Mouse (Mus musculus) cerebellum, adult (tissue): ENCODE measurements around the gene Nat8f3.
"Not testable (repeated sequence)": the region's sequence is repeated elsewhere in the genome, so short reads cannot be mapped to it uniquely, and the experiment has no call there.

Source experiments
- ATAC-seq: cut with Nextera tagmentation; 2 replicates; pipeline ENCODE4 v1.9.2; 2017; ENCODE audit warnings: mild to moderate bottlenecking, moderate library complexity, mixed read lengths; ENCODE audit not compliant: insufficient number of reproducible peaks, low FRiP score, low TSS enrichment

Nat8f3 gene

DNA sequence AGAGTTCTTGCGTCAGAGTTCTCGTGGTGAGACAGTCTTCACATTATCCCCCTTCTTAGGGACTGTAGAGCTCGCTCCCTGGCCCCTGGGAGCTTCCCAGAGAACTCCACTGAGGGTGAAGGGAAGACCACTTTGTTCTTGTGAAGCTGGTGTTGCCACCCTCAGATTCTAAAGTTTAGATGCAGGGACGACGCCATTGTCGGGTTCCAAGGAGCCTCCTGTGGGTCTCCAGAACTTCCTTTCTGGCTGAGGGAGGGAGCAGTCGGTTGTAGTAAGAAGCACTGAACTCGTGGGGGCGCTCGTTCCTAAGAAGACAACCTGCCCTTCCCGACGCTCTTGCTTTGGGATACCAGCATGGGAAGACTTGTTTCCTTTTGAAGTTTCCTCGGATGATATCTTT, at the start of gene Nat8f3:
Nat8f3 (minus strand) TSS at position 223 of the 400 bp plus-strand sequence.
- ATAC-seq: not testable (repeated sequence)

DNA sequence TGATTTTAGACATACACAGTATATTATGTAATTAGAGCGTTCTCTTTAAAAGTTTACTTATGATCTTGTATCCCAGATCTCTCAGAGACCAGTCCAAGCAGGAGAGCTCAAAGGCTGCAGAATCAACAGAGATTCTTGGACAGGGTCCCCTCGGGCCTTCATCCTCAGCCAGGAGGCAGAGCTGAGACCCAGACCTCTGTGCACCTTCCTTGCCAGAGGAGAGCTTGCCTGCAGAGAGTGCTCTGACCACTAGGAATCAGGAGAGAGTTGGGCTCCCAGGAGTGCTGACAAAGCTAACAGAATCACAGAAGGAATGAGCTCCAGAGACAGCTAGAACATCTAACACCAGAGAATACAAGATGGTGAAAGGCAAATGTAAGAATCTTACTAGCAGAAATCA, 47.8 kb upstream of the Nat8f3 start:
- no peak for ATAC-seq

- peak; percentile 51; the same call in 1 of the 2 replicates for ATAC-seq
These were observed 45.5 kb upstream of the Nat8f3 start for GRCm38 (mm10) chr6:85810942-85811537.

DNA sequence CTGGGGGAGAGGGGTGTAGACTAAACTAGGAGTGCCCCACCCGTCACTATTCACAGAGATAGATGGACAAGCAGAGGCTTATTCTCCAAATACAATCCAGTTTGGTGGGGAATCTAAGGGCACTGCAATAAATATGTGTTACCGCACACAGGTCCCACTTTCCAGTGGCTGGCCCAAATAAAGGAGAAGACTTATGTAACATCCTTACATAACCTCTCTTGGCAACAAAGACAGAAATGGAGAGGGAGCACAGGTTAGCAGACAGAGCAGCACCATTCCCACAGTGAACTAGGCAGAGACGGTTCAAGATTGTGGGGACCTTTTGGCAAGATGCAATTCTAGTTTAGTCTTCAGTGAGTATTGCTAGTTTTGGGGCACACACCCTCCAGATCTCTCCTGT, 45.0 kb upstream of the Nat8f3 start:
- ATAC-seq: peak; percentile 80

GRCm38 (mm10) chr6:85809784-85810183, 44.2 kb upstream of the Nat8f3 start:
- ATAC-seq: not testable (repeated sequence)

DNA sequence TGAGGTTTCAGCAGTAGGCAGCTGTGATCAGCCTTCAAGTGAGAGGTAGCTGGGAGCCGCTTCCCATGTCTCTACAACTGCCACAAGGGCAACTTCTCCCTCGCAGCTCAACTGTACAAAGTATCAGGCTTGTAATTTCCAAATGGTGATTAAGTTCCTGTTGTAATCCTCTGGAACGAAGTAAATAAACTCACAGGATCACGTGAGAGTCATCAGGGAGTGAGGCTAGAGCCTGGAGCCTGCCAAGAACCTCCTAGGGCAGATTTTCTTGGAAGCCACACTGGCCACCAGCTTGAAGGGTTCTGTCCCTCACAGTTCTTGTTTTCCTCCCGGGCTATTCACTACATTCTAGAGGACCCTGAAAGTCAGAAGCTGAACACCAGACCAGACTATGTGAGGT, 37.6 kb upstream of the Nat8f3 start:
- ATAC-seq: not testable (repeated sequence)

- ATAC-seq: peak; percentile 78
These were observed 2.2 kb downstream of the Nat8f3 start for GRCm38 (mm10) chr6:85763127-85764070.

GRCm38 (mm10) chr6:85762678-85763077, 2.9 kb downstream of the Nat8f3 start:
- peak; percentile 19; the same call in 1 of the 2 replicates for ATAC-seq

GRCm38 (mm10) chr6:85755705-85756249, 9.8 kb downstream of the Nat8f3 start:
- ATAC-seq: not testable (repeated sequence)

- ATAC-seq: not testable (repeated sequence)
These were observed 52.4 kb downstream of the Nat8f3 start, which contains the start of gene Nat8f7 for GRCm38 (mm10) chr6:85713105-85713504. Gene Nat8f7 (minus strand): TSS chr6:85713205.

DNA sequence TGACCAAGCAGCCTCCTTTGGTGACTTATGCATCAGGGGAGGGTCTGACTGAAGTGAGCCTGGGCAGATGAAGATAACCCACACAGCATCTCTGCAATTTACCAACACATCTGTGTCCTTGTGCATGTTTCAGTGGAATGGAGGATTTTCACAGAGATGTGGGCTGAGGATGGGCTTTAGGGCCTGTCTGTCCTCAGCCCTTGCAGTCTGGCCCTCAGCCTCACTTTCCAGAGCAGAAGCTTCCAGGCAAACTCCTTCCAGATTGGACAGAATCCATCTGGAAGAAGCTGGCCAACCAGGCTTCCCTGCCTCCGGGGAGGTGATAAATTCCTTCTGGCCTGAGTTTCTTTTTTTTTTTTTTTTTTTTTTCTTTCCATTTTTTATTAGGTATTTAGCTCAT, 55.9 kb downstream of the Nat8f3 start:
- peak; percentile 74 for ATAC-seq

- peak; percentile 81 for ATAC-seq
These were observed 56.3 kb downstream of the Nat8f3 start for GRCm38 (mm10) chr6:85709206-85709605.

DNA sequence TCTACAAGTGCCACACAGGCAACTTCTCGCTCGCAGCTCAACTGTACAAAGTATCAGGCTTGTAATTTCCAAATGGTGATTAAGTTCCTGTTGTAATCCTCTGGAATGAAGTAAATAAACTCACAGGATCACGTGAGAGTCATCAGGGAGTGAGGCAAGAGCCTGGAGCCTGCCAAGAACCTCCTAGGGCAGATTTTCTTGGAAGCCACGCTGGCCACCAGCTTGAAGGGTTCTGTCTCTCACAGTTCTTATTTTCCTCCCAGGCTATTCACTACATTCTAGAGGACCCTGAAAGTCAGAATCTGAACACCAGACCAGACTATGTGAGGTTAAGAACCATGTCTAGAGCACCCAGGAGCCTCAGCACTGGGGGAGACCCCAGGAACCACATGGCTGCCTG, 63.6 kb downstream of the Nat8f3 start:
- not testable (repeated sequence) for ATAC-seq
